Mouse (Mus musculus): Measurements from ENCODE around the gene 9530003J23Rik.

GRCm38 (mm10) chr10:117226002-117226401, 12.5 kb downstream of the 9530003J23Rik start:
- TF ChIP-seq ZKSCAN1 (IDR thresholded peaks at IDR 0.05; ENCODE audit: borderline replicate concordance, low read depth, low read length) (no peak), POLR2A (IDR thresholded peaks at IDR 0.05; ENCODE audit: low read depth, low read length) (no peak), EP300 (IDR thresholded peaks at IDR 0.05; ENCODE audit: low read length) (no peak), CHD2 (IDR thresholded peaks at IDR 0.05; ENCODE audit: low read length) (no peak), ZNF384 (IDR thresholded peaks at IDR 0.05; ENCODE audit: low read depth, low read length) (no peak), CTCF (conservative IDR thresholded peaks at IDR 0.05 in 1 of 2, IDR thresholded peaks at IDR 0.05 in 1 of 2; ENCODE audit: low read depth in 2 of 2, low read length in 2 of 2) (no peak), RAD21 (IDR thresholded peaks at IDR 0.05; ENCODE audit: low read depth, low read length) (no peak), E2F4 (IDR thresholded peaks at IDR 0.05; ENCODE audit: insufficient replicate concordance, low read depth, low read length) (no peak), ETS1 (conservative IDR thresholded peaks at IDR 0.05; ENCODE audit: low read depth, low read length) (no peak), BHLHE40 (IDR thresholded peaks at IDR 0.05; ENCODE audit: low read depth, low read length) (no peak), JUND (conservative IDR thresholded peaks at IDR 0.05; ENCODE audit: low read depth, low read length) (no peak), MAX (IDR thresholded peaks at IDR 0.05; ENCODE audit: low read length) (no peak)
